Mouse (Mus musculus) bone marrow, adult 2 months (tissue): ENCODE data around the gene Ankrd50.

Experiments
- CTCF ChIP-seq: fragments of 200-500 bp; IDR thresholded peaks from 2 replicates; pipeline ENCODE4 v1.5.1; 2011; ENCODE audit warnings: low read length, control low read depth; ENCODE audit not compliant: control insufficient read depth, insufficient read depth
- POLR2A ChIP-seq: fragments of 200-500 bp; IDR thresholded peaks from 2 replicates; pipeline ENCODE4 v1.6.1; 2011; ENCODE audit warnings: low read depth, mild to moderate bottlenecking, control low read depth, low read length, borderline replicate concordance; ENCODE audit not compliant: control insufficient read depth

DNA sequence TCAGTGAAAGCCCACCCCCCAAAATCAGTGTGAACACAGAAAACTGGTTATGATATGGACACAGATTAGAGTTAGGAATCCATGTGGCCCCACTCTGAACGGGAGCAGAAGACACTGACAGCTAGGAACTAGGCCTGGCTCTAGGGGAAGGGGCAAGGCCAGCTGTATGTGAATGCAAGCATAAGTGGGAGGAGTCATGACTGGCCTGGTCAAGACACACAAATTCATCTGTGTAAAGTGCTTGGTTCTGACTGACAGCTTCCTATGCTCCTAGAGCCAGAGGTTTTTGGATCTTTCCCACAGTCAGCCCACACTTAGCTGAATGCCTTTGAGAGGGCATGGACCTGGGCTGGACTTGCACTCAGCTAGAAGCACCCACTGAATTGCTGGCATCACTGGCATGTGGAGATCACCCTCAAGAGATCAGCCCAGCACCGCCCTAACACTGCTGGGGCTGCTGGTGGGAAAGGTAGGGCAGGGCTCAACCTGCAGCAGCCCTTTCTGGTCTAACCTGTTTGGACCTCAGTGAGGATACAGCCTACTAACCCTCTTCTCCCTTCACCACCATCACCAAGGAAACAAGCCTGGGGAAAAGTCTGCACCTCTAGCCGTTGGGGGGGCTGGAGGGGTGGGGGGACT, 69.2 kb downstream of the Ankrd50 start:
- TF ChIP-seq CTCF (no peak), POLR2A (no peak)
